Mouse (Mus musculus): ENCODE results near the gene Foxi1.

The Foxi1 gene

GRCm38 (mm10) chr11:34166392-34166791 lies 41.5 kb downstream of the Foxi1 start:
- in situ Hi-C loops (cut with MboI, MseI), result no loop called here

- in situ Hi-C loops (cut with MboI, MseI), result no loop called here
These were observed 42.6 kb downstream of the Foxi1 start for GRCm38 (mm10) chr11:34165278-34165677.

GRCm38 (mm10) chr11:34158916-34159315 lies 49.0 kb downstream of the Foxi1 start:
- in situ Hi-C loops (cut with MboI, MseI), result no loop called here

DNA sequence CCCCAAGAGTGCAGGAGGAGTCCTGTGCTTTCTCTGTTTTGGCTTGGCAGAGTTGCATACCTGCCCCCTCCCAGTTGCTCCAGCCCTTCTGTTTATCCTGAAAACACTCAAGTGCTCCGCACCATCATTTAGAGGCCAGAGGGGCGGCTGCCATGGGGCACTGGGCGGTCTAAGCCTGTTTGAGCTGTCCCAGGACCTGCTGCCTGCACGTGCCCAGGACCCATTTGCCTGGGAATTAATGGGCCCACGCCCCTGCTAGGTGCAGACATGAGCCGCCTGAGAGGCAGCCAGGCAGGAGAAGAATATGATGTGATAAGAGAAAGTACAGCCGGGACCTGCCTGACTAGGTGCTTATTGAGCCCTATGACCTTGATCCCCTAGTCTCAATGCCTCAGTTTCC lies 52.7 kb downstream of the Foxi1 start:
- in situ Hi-C loops (cut with MboI, MseI), result no loop called here

Data from T-helper 17 cell (primary cell).